Mouse (Mus musculus): ENCODE measurements around the gene Phlda1. TPM values are rescaled to one million over a fixed set of nuclear protein-coding genes. Genes with fewer than 3 reads are reported as not detected.

Gene Phlda1
- polyA plus RNA-seq, 1 experiment = 17.5 TPM

GRCm38 (mm10) chr10:111550075-111550695 lies 44.1 kb downstream of the Phlda1 start:
- peak; percentile 26 to 69 for DNase-seq
- Histone ChIP-seq H3K27ac (ENCODE audit: insufficient read depth, low read length) (no peak overlapping the region), H3K4me1 (ENCODE audit: control insufficient read depth, insufficient read depth, low read length) (no peaks in the 10 kb centered on the region; the same call in 1 of the 2 replicates), H3K27me3 (ENCODE audit: control insufficient read depth, insufficient read depth, low read length) (no peaks in the 10 kb centered on the region), H3K4me3 (replicated peaks; ENCODE audit: insufficient read depth, low read depth, low read length) (no peak overlapping the region)
- TF ChIP-seq CTCF (IDR thresholded peaks at IDR 0.05; ENCODE audit: borderline replicate concordance, insufficient read depth, low read depth, low read length) (no peak), POLR2A (IDR thresholded peaks at IDR 0.05; ENCODE audit: borderline replicate concordance, insufficient read depth, low read length) (no peak)
- 27% methylated on average over 6 of the region's 6 CpGs for WGBS

DNA sequence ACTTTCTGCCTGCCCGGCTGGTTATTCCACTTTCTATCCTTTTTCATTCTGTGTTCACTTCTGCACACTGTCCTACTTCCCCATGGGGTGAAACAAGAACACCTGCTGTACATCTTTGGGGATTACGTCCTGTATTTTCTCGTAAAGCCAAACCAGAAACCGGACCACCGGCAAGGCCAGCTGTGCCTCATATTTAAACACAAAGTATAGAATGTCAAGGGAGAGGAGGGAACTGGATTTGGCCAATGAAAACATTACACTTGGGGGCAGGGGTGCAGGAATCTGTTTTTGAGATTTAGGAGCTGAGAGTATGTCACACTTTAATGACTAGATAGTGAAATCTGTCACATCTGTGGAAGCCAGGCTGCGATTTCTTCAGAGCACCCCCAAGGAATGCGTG lies 47.6 kb downstream of the Phlda1 start:
- no peaks in the 10 kb centered on the region for H3K27me3 ChIP-seq (ENCODE audit: control insufficient read depth, insufficient read depth, low read length)
- no peak for TF ChIP-seq POLR2A (IDR thresholded peaks at IDR 0.05; ENCODE audit: borderline replicate concordance, insufficient read depth, low read length)
- TF ChIP-seq CTCF (IDR thresholded peaks at IDR 0.05; ENCODE audit: borderline replicate concordance, insufficient read depth, low read depth, low read length) = no peak
- no peaks in the 10 kb centered on the region; the same call in 1 of the 2 replicates for H3K4me1 ChIP-seq (ENCODE audit: control insufficient read depth, insufficient read depth, low read length)
- DNase-seq = no peak
- no peak overlapping the region for H3K27ac ChIP-seq (ENCODE audit: insufficient read depth, low read length)
- H3K4me3 ChIP-seq (replicated peaks; ENCODE audit: insufficient read depth, low read depth, low read length) = no peak overlapping the region
- WGBS = 93% methylated on average over 7 of the region's 7 CpGs

GRCm38 (mm10) chr10:111554651-111555050 lies 48.6 kb downstream of the Phlda1 start:
- WGBS = 97% methylated on average over 5 of the region's 5 CpGs
- Histone ChIP-seq H3K4me3 (replicated peaks; ENCODE audit: insufficient read depth, low read depth, low read length) (no peak overlapping the region), H3K4me1 (ENCODE audit: control insufficient read depth, insufficient read depth, low read length) (no peaks in the 10 kb centered on the region; the same call in 1 of the 2 replicates), H3K27ac (ENCODE audit: insufficient read depth, low read length) (no peak overlapping the region), H3K27me3 (ENCODE audit: control insufficient read depth, insufficient read depth, low read length) (no peaks in the 10 kb centered on the region)
- no peak for DNase-seq
- TF ChIP-seq CTCF (IDR thresholded peaks at IDR 0.05; ENCODE audit: borderline replicate concordance, insufficient read depth, low read depth, low read length) (no peak), POLR2A (IDR thresholded peaks at IDR 0.05; ENCODE audit: borderline replicate concordance, insufficient read depth, low read length) (no peak)

DNA sequence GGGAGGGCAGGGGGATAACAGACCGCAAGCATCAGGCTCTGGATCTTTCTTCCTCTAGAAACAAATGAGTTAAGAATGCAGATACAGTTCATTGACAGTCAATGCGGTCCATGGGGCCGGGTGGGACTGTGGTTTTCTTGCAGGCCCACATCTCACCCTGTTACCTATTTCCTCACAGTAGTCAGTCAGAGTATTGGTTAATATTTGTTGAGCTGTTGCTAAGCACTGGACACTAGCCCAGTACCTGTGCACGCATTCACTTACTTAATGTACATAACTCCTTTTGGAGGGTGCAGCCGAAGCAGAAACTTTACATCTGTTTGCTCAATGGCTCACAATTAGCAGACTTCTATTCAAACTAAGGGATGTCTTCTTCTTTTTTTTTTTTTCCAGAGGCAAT lies 52.1 kb downstream of the Phlda1 start:
- H3K27me3 ChIP-seq (ENCODE audit: control insufficient read depth, insufficient read depth, low read length) = no peaks in the 10 kb centered on the region
- no peak for TF ChIP-seq CTCF (IDR thresholded peaks at IDR 0.05; ENCODE audit: borderline replicate concordance, insufficient read depth, low read depth, low read length)
- TF ChIP-seq POLR2A (IDR thresholded peaks at IDR 0.05; ENCODE audit: borderline replicate concordance, insufficient read depth, low read length) = no peak
- DNase-seq = no peak
- H3K4me3 ChIP-seq (replicated peaks; ENCODE audit: insufficient read depth, low read depth, low read length) = no peak overlapping the region
- H3K27ac ChIP-seq (ENCODE audit: insufficient read depth, low read length) = no peak overlapping the region
- peaks cover 9% of the 10 kb centered on the region for H3K4me1 ChIP-seq (ENCODE audit: control insufficient read depth, insufficient read depth, low read length)
- 96% methylated on average over 5 of the region's 5 CpGs for WGBS

Other genes with a start within 250 kb of the Phlda1 start
- 3.8 and 4.4 TPM in 2 replicates for gene Bbs10, start 207.6 kb upstream of the Phlda1 start, polyA plus RNA-seq (2012; rRNA removed)
- 108 and 117 TPM in 2 replicates for gene Nap1l1, start 33.1 kb upstream of the Phlda1 start, polyA plus RNA-seq (2012; rRNA removed)